Comparison of ENCODE assay signal across 10 mouse cellular contexts in the genomic region with DNA sequence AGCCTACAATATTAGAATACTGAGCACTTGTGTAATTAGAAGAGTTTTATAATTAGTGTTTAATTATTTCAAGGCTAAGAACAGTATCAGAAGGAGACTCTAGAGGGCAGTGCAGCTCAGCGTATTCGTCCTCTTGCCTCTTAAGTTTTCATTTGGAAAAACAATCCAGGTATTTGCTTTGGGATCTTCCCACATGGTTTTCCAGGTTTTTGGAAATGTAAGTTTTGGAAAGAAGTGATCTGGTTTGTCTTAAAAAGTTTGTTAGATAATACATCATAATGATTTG.
DNase-seq lines count a peak whose midpoint lies in the region; ATAC-seq and TF ChIP-seq lines count a peak whose summit lies in the region.
"Had no signal": no experiment of that assay in that cellular context is flagged by ENCODE, and none has a peak within 500 bp of the region (broad histone marks: within the 10 kb centered on the region; RNA-seq: fewer than 3 reads in every experiment).

No protein-coding gene starts in this region.

- no peaks in the 10 kb centered on the region for H3K27me3 ChIP-seq in hindbrain, postnatal 0 days (ENCODE audit: insufficient read depth, low read length)
- H3K27me3 ChIP-seq in hindbrain, embryonic 16.5 days (replicated peaks; ENCODE audit: control insufficient read depth, insufficient read depth, low read length), result no peaks in the 10 kb centered on the region
- no peaks in the 10 kb centered on the region for H3K27me3 ChIP-seq in stomach, postnatal 0 days (ENCODE audit: control insufficient read depth, insufficient read depth, low read length)
- H3K27me3 ChIP-seq: heart, embryonic 15.5 days; liver, embryonic 15.5 days had no signal

- peak; percentile 76 for TF ChIP-seq CTCF in hindbrain, postnatal 0 days (IDR thresholded peaks at IDR 0.05; ENCODE audit: low read depth)
- TF ChIP-seq CTCF in stomach, postnatal 0 days (IDR thresholded peaks at IDR 0.05; ENCODE audit: low read depth), result peak; percentile 83

- no peaks in the 10 kb centered on the region for H3K36me3 ChIP-seq in hindbrain, postnatal 0 days (ENCODE audit: insufficient read depth, low read length)
- H3K36me3 ChIP-seq in hindbrain, embryonic 16.5 days (ENCODE audit: control insufficient read depth, insufficient read depth, low read length), result no peaks in the 10 kb centered on the region
- H3K36me3 ChIP-seq in stomach, postnatal 0 days (ENCODE audit: control insufficient read depth, insufficient read depth, low read length), result no peaks in the 10 kb centered on the region
- H3K36me3 ChIP-seq: heart, embryonic 15.5 days; liver, embryonic 15.5 days had no signal

- H3K9ac ChIP-seq in hindbrain, postnatal 0 days (replicated peaks; ENCODE audit: low read length), result no peak overlapping the region
- no peak overlapping the region for H3K9ac ChIP-seq in hindbrain, embryonic 16.5 days (ENCODE audit: low read depth, low read length)
- no peak overlapping the region for H3K9ac ChIP-seq in stomach, postnatal 0 days (ENCODE audit: low read length)
- H3K9ac ChIP-seq: heart, embryonic 15.5 days; liver, embryonic 15.5 days had no signal

- peak; percentile 68; the same call in 1 of the 2 replicates for ATAC-seq in hindbrain, postnatal 0 days
- no peak; the same call in 1 of the 2 replicates for ATAC-seq in hindbrain, embryonic 16.5 days
- no peak for ATAC-seq in stomach, postnatal 0 days (ENCODE audit: low FRiP score, low TSS enrichment)

- DNase-seq in hindbrain, postnatal 0 days (ENCODE audit: low spot score), result peak; percentile 82
- DNase-seq in thymus, postnatal 0 days (ENCODE audit: low spot score), result peak; percentile 46
- no peak for DNase-seq in thymus, postnatal 25 days
- DNase-seq in embryo, embryonic 11 days, result peak; percentile 57
- no peak for DNase-seq in stomach, postnatal 0 days (ENCODE audit: low spot score)
- DNase-seq in frontal cortex, postnatal 14 days (ENCODE audit: low spot score in 2 of 2), result no peak
- no peak for DNase-seq in ovary, postnatal 10 days (ENCODE audit: low spot score)

- peaks cover 10% of the 10 kb centered on the region; the same call in 1 of the 2 replicates for H3K4me1 ChIP-seq in hindbrain, postnatal 0 days (ENCODE audit: insufficient read depth, low read length)
- peaks cover 32% of the 10 kb centered on the region for H3K4me1 ChIP-seq in hindbrain, embryonic 16.5 days (ENCODE audit: control insufficient read depth, insufficient read depth, low read depth, low read length)
- no peaks in the 10 kb centered on the region for H3K4me1 ChIP-seq in stomach, postnatal 0 days (replicated peaks; ENCODE audit: control insufficient read depth, insufficient read depth)

- H3K9me3 ChIP-seq in hindbrain, postnatal 0 days (ENCODE audit: low read length), result no peaks in the 10 kb centered on the region
- H3K9me3 ChIP-seq in hindbrain, embryonic 16.5 days (ENCODE audit: control insufficient read depth, low read length), result no peaks in the 10 kb centered on the region
- H3K9me3 ChIP-seq in stomach, postnatal 0 days (ENCODE audit: control insufficient read depth, low read length), result no peaks in the 10 kb centered on the region
- H3K9me3 ChIP-seq: heart, embryonic 15.5 days; liver, embryonic 15.5 days had no signal

- no peak overlapping the region for H3K4me2 ChIP-seq in hindbrain, postnatal 0 days (ENCODE audit: low read depth, low read length)
- no peak overlapping the region for H3K4me2 ChIP-seq in hindbrain, embryonic 16.5 days (ENCODE audit: low read length)
- no peak overlapping the region for H3K4me2 ChIP-seq in stomach, postnatal 0 days (replicated peaks; ENCODE audit: low read depth)
- H3K4me2 ChIP-seq: heart, embryonic 15.5 days; liver, embryonic 15.5 days had no signal

- H3K4me3 ChIP-seq in hindbrain, postnatal 0 days (ENCODE audit: low read length), result no peak overlapping the region
- H3K4me3 ChIP-seq in hindbrain, embryonic 16.5 days (ENCODE audit: low read length), result no peak overlapping the region
- H3K4me3 ChIP-seq in stomach, postnatal 0 days (ENCODE audit: low read depth, low read length), result no peak overlapping the region
- H3K4me3 ChIP-seq: heart, embryonic 15.5 days; liver, embryonic 15.5 days had no signal

- H3K27ac ChIP-seq in hindbrain, postnatal 0 days, result no peak overlapping the region
- H3K27ac ChIP-seq in hindbrain, embryonic 16.5 days (ENCODE audit: low read depth, low read length), result no peak overlapping the region
- H3K27ac ChIP-seq in stomach, postnatal 0 days (replicated peaks), result no peak overlapping the region
- H3K27ac ChIP-seq: liver, embryonic 15.5 days had no signal

- TF ChIP-seq EP300 in stomach, postnatal 0 days (optimal IDR thresholded peaks at IDR 0.05), result no peak

- 5% methylated on average over 2 of the region's 2 CpGs for WGBS in hindbrain, postnatal 0 days
- 9% methylated on average over 2 of the region's 2 CpGs for WGBS in hindbrain, embryonic 16.5 days
- WGBS in stomach, postnatal 0 days, result 16% methylated on average over 2 of the region's 2 CpGs

Comparison
In these comparisons a context has a peak if more than half of its experiments do, and no peak if none do; other contexts are left out.
1. DNase-seq: peak in hindbrain, postnatal 0 days (single experiment), thymus, postnatal 0 days (single experiment) and embryo, embryonic 11 days (single experiment); none in thymus, postnatal 25 days (single experiment), stomach, postnatal 0 days (single experiment), frontal cortex, postnatal 14 days (0 of 2) and ovary, postnatal 10 days (single experiment).